Mouse (Mus musculus): ENCODE data around the gene Atl1.

- no peak for TF ChIP-seq POLR2A (IDR thresholded peaks at IDR 0.05; ENCODE audit: extremely low read depth, insufficient read depth, low read length)
- TF ChIP-seq CTCF (IDR thresholded peaks at IDR 0.05; ENCODE audit: low read depth, low read length) = no peak
Observed at GRCm38 (mm10) chr12:69888345-69888744, 4.1 kb upstream of the Atl1 start.

All from liver, adult 2 months (tissue).